Mouse (Mus musculus) heart, postnatal 0 days (tissue): ENCODE measurements around the gene Mif4gd.

Source experiments
- CTCF ChIP-seq: IDR thresholded peaks from 2 replicates; pipeline ENCODE4 v1.5.1; 2016; ENCODE audit warnings: antibody characterized with exemption, control low read depth, low read depth
- EP300 ChIP-seq: IDR thresholded peaks from 2 replicates; pipeline ENCODE4 v1.6.1; 2016; ENCODE audit warnings: antibody characterized with exemption, low read depth

GRCm38 (mm10) chr11:115616893-115617292 is 4.1 kb upstream of the Mif4gd start:
- TF ChIP-seq CTCF, result no peak
- no peak for TF ChIP-seq EP300
